ENCODE assay signal across 8 mouse cellular contexts in genomic region chr4:12170986-12171317, GRCm38 (mm10). TPM values are rescaled to one million over a fixed set of nuclear protein-coding genes. Genes with fewer than 3 reads are reported as not detected.
DNase-seq lines count a peak whose midpoint lies in the region; ATAC-seq and TF ChIP-seq lines count a peak whose summit lies in the region.

No protein-coding gene starts in this region.

- H3K27me3 ChIP-seq in heart, embryonic 16.5 days (ENCODE audit: control insufficient read depth, insufficient read depth, low read length) = no peaks in the 10 kb centered on the region
- H3K27me3 ChIP-seq in Patski = no peaks in the 10 kb centered on the region

- peaks cover 19% of the 10 kb centered on the region for H3K36me3 ChIP-seq in heart, embryonic 16.5 days (ENCODE audit: control insufficient read depth, insufficient read depth)
- no peaks in the 10 kb centered on the region for H3K36me3 ChIP-seq in macrophage (ENCODE audit: inconsistent target)

- DNase-seq in heart, postnatal 36 days = no peak
- DNase-seq in Patski (ENCODE audit: low read depth, low spot score) = peak; percentile 15
- DNase-seq in forelimb bud, embryonic 11.5 days (ENCODE audit: low read depth, low spot score) = peak; percentile 34
- DNase-seq in urinary bladder, postnatal 36 days (ENCODE audit: low spot score in 2 of 2) = no peak
- no peak for DNase-seq in spleen, postnatal 36 days (ENCODE audit: low spot score in 2 of 2)
- no peak for DNase-seq in ovary, adult 18-20 months (ENCODE audit: low spot score)

- peaks cover 6% of the 10 kb centered on the region for H3K4me1 ChIP-seq in heart, embryonic 16.5 days (ENCODE audit: control insufficient read depth, insufficient read depth, low read length)

- TF ChIP-seq CTCF in Patski (IDR thresholded peaks at IDR 0.05) = no peak

- 14% methylated on average over 9 of the region's 9 CpGs for WGBS in heart, embryonic 16.5 days
- WGBS in macrophage (ENCODE audit: missing documents) = 33% methylated on average over 9 of the region's 9 CpGs

- intact Hi-C loops in heart, postnatal 36 days (cut with DNase I) = no loop called here

- H3K79me2 ChIP-seq in macrophage (ENCODE audit: inconsistent target) = no peaks in the 10 kb centered on the region

- ATAC-seq in heart, embryonic 16.5 days (replicated peaks; ENCODE audit: extremely low read depth, insufficient read depth, low FRiP score) = no peak
- no peak for ATAC-seq in Patski

- H3K4me2 ChIP-seq in heart, embryonic 16.5 days (ENCODE audit: low read depth, low read length) = peak overlapping the region; percentile 81

- in situ Hi-C loops in Patski (cut with MboI; ENCODE audit: low pct_unique_long_range_greater_than_20kb) = no loop called here

- no peaks in the 10 kb centered on the region for H3K9me3 ChIP-seq in heart, embryonic 16.5 days (replicated peaks; ENCODE audit: control insufficient read depth, low read length)

- H3K9ac ChIP-seq in heart, embryonic 16.5 days (ENCODE audit: low read length) = peak overlapping the region; percentile 99

- POLR2A ChIA-PET in Patski (lab: Charles Lee) = interaction anchor here (1.0 to 1.1 kb wide), 2 partner anchors 13 to 21 kb away, joined by 3 read pairs; no protein-coding TSS in a partner anchor

- H3K27ac ChIP-seq in heart, embryonic 16.5 days (ENCODE audit: low read length) = peak overlapping the region; percentile 89
- H3K27ac ChIP-seq in macrophage = no peak overlapping the region

- CTCF ChIA-PET in Patski (lab: Charles Lee) = no interaction called here

- peak overlapping the region; percentile 92 for H3K4me3 ChIP-seq in heart, embryonic 16.5 days (ENCODE audit: low read length)
- peak overlapping the region; percentile 31 for H3K4me3 ChIP-seq in macrophage (ENCODE audit: inconsistent target)

RNA-seq across cellular contexts. Expression of gene Fam92a, which starts 0.9 kb away (rescaled TPM):
- polyA plus RNA-seq in heart, embryonic 16.5 days (2015; fragmentation: Nextera tagmentation; extraction: Ambion mirVana) = 62.3 and 69.2 TPM in 2 replicates
- 10 to 100 TPM; 20.1 to 22.7 TPM for total RNA-seq in heart, postnatal 36 days (2021)
- polyA plus RNA-seq in Patski (2021) (81.2 TPM), macrophage (2018) (5.0 to 19.5 TPM (median 14.1 TPM) in 3 replicates)
- total RNA-seq in macrophage (2018; cell fraction: chromatin; rRNA removed) = 10 to 100 TPM in 8 of 26 experiments, 1 to 10 TPM in 18; 2.2 to 34.7 (median 7.9) TPM
- 10 to 100 TPM in 5 of 26 experiments, 1 to 10 TPM in 21; 3.9 to 16.4 (median 7.0) TPM for total RNA-seq in macrophage (2018; cell fraction: cytosol; rRNA removed)
- total RNA-seq in macrophage (2018; cell fraction: nucleus; rRNA removed) = 10 to 100 TPM in 2 of 26 experiments, 1 to 10 TPM in 24; 1.6 to 18.0 (median 4.6) TPM

RNA-seq across cellular contexts. Expression of gene Rbm12b1, which starts 30.9 kb away (rescaled TPM):
- polyA plus RNA-seq in heart, embryonic 16.5 days (2015; fragmentation: Nextera tagmentation; extraction: Ambion mirVana) = 5.7 and 5.8 TPM in 2 replicates
- total RNA-seq in heart, postnatal 36 days (2021) = 1 to 10 TPM; 5.4 to 9.4 TPM
- polyA plus RNA-seq in Patski (2021) (9.8 TPM), macrophage (2018) (2.2 to 5.3 TPM (median 2.6 TPM) in 3 replicates)
- 10 to 100 TPM; 11.1 to 50.3 (median 32.2) TPM for total RNA-seq in macrophage (2018; cell fraction: chromatin; rRNA removed)
- 1 to 10 TPM; 2.3 to 5.3 (median 3.8) TPM for total RNA-seq in macrophage (2018; cell fraction: cytosol; rRNA removed)
- 10 to 100 TPM; 12.2 to 40.1 (median 20.6) TPM for total RNA-seq in macrophage (2018; cell fraction: nucleus; rRNA removed)

Comparison
In these comparisons a context has a peak if more than half of its experiments do, and no peak if none do; other contexts are left out.
1. DNase-seq: peak in Patski (single experiment) and forelimb bud, embryonic 11.5 days (single experiment); none in heart, postnatal 36 days (0 of 2), urinary bladder, postnatal 36 days (0 of 2), spleen, postnatal 36 days (0 of 2) and ovary, adult 18-20 months (single experiment).